Mouse (Mus musculus) cerebellum, adult 9-11 months (tissue): ENCODE data around the gene Foxk1.

Experiments used
- DNase-seq: peaks from one replicate; pipeline ENCODE4 v3.0.0; 2022

Gene Foxk1

DNA sequence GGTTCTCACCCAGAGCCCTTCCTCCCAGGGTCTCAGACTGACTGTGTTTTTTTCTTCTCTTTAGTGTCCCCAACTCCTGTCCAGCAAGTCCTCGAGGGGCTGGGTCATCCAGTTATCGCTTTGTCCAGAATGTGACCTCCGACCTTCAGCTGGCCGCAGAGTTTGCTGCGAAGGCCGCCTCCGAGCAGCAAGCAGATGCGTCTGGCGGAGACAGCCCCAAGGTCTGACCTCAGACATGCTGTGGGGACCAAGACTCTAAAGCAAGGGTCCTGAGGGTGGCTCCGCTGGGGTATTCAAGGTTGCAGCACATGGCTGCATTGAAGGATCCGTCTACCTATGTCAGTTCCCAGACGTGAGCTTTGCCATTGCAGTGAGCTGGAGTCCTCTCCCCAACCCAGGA, 47.3 kb downstream of the Foxk1 start:
- DNase-seq, result no peak

- no peak for DNase-seq
Measured at GRCm38 (mm10) chr5:142450846-142451245, 49.5 kb downstream of the Foxk1 start.

GRCm38 (mm10) chr5:142451759-142452158, 50.5 kb downstream of the Foxk1 start:
- no peak for DNase-seq

GRCm38 (mm10) chr5:142453742-142454141, 52.4 kb downstream of the Foxk1 start:
- no peak for DNase-seq

DNA sequence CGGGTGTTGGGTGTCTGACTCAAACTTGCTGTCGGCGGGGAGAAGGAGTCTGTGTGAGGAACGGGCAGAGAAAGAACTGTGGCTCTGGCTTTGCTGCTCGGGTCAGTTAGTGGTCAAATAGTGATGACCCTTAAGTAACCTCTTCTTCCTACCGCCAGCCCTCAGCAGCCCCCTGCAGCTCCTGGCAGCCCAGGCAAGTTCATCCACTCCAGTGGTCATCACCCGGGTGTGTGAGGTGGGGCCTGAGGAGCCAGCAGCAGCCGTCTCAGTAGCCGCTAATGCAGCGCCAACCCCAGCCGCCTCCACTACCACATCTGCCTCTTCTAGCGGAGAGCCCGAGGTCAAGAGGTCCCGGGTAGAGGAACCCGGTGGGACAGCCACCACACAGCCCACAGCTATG, 55.0 kb downstream of the Foxk1 start:
- no peak for DNase-seq

DNA sequence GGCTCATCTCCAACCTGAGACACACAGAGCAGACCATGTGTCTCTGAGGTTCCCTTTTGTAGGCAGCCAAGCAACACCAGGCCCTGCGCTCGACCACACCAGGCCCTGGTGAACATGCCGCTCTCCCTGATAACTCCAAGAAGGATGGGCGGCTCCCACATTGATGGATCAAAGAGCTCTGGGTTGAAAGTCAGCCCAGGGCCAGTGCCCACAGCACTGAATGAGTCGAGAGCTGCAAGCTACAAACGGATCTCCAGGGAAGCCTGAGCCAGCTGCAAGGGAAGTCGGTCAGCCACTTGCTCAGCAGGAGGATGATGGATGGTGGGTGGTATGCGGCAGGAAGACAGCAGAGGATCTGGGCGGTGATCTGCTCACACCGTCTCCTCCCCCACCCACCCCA, 56.0 kb downstream of the Foxk1 start:
- no peak for DNase-seq

DNA sequence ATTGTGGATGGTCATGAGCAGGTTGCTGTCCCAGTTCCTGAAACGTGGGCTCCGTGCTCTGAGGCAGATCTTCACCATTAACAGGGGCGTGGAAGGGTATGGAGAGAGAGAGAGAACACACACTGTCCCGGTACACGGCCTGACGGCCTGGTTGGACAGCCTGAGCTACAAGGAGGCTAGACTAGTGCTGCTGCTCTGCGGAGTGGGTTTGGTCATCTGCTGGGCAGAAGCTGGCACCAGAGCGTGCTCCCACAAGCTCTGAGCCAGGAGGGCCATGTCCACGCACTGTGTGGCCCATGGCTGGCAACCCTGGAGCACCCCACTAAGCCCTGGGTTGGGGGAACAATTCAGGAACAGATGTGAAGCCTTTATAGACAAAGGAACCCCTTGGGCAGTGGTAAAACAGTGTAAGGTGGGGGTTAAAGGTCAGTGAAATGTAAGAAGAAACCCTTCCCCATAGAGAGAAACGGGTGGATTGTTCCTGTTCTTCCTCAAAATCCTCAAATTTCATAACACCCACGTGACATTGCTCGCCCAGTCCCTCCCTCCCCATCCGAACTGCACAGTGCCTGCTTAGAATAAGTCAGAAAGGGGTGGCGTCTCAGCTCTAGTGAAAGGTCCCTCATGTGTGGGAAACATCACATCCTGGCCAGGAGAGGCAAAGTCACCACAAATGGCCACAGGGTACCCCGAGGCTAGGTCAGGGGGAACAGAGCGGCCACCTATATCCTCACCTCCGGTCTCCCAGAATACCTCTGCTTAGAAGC, 57.7 kb downstream of the Foxk1 start:
- no peak for DNase-seq

- no peak for DNase-seq
Measured at GRCm38 (mm10) chr5:142459834-142460233, 58.5 kb downstream of the Foxk1 start.

GRCm38 (mm10) chr5:142461942-142462640, 60.8 kb downstream of the Foxk1 start:
- peak; percentile 62 for DNase-seq

DNA sequence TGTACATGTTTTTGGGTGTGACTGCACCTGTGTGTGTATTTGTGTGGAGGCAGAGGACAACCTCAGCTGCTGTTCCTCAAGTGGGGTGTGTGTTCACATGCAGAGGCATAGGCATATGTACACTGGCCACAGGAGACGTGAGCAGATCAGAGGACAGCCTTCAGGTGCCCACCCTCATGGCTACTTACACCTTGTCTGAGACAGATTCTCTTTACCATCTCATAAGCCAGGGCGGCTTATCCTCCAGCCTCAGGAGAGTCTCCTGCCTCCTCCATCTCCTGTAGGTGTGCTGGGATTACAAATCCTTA, 61.3 kb downstream of the Foxk1 start:
- DNase-seq, result no peak

DNA sequence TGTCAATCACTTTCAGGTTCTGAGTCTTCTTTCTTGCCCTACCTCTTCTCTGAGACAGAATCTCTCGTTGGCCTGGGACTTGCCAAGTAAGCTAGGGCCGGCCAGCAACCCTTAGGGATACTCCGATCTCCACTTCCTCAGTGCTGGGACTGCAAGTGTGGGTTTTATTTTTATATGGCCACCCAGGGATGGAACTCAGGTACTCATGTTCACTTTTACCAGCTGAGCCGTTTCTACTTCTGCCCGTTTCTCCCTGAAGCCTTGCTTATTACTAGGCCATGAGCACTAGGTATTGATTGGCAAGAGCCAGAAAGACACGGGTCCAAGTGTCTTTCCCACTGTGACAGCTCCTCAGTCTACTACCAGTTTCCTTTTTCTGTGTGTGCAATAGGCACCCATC, 61.7 kb downstream of the Foxk1 start:
- DNase-seq, result no peak

- peak; percentile 97 for DNase-seq
Measured at GRCm38 (mm10) chr5:142463461-142464454, 62.5 kb downstream of the Foxk1 start, which contains the start of gene Ap5z1. TSS of gene Ap5z1 (plus strand) at chr5:142463944.

- no peak for DNase-seq
Measured at GRCm38 (mm10) chr5:142468375-142468774, 67.1 kb downstream of the Foxk1 start.

GRCm38 (mm10) chr5:142469796-142470195, 68.5 kb downstream of the Foxk1 start:
- DNase-seq, result no peak

DNA sequence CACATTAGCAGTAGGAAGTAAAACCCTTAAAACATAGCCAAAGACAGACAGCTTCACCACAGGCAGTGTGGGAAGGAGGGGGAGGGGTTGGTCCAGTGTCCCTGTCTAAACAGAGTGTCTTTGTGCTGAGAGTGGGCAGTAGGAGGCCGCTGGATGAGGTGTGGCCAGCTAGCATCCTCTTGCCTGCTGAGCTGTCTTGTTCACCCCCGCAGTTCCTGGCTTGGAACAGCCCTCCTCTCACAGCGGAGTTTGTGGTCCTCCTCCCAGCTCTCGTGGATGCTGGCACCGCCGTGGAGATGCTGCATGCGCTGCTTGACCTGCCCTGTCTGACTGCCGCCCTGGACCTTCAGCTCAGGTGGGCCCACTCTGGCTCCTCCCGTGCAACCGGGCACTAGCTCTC, 72.4 kb downstream of the Foxk1 start:
- no peak for DNase-seq

DNA sequence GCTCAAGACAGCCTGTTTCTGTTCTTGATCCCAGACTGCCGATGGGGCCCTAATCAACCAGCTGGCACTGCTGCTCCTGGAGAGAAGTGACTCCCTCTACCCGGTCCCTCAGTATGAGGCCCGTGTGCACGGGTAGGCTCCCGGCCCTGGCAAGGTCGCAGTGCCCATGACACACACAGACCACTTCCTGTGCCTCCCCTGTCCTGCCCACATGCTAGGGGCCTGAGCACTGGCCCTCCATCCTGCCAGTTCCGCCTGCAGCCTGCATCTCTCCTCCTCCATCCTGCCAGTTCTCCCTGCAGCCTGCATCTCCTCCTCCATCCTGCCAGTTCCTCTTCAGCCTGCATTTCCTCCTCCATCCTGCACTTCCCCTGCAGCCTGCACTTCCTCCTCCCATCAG, 74.4 kb downstream of the Foxk1 start:
- DNase-seq, result no peak

GRCm38 (mm10) chr5:142477346-142477745, 76.0 kb downstream of the Foxk1 start:
- peak; percentile 72 for DNase-seq

GRCm38 (mm10) chr5:142477866-142478615, 76.7 kb downstream of the Foxk1 start:
- DNase-seq, result no peak

DNA sequence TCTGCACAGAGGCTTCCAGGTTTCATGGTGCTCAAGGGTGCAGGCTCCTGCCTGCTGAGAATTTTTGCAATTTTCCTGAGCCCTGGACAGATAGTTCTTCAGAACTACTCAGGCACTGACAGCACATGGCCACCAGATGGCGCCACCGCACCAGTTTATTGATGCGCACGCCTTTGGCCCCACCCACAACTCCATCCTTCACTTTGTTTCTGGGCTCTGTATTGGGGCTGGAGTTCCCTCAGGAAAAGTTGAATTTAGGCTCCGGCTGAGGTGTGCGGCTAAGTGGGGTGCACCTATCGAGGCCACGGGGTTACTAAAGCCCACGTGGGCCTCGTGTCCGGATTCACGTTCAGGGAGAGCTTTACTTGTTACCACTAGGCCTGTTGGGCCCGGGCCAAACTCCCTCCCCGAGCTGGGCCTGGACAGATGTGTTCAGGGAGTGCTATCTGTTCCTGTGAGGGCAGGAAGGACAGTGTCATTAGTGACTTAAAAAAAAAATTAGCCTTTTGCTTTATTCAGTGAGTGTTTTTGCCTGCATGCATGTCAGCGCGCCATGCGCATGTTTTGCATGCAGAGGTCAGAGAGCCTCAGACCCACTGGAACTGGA, 77.6 kb downstream of the Foxk1 start:
- peak; percentile 79 for DNase-seq

DNA sequence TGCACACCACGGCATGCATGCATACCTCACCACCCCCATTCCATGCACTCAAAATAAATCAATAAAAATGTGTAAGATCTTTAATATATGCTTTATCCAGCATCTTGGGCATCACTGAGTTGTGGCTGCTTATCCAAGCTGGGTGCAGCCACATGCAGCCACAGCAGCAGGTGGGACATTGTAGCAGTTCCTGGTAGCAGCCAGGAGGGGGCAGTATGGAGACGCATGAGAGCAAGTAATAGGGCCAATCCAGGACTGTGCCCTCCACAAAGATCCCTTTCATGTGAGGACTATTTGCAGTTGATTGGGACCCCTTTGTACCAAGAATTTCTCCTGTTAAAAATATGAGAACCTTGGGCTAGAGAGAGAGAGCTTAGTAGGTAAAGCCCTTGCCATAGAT, 81.2 kb downstream of the Foxk1 start:
- DNase-seq, result no peak

- DNase-seq, result no peak
Measured at GRCm38 (mm10) chr5:142483581-142483980, 82.3 kb downstream of the Foxk1 start.

DNA sequence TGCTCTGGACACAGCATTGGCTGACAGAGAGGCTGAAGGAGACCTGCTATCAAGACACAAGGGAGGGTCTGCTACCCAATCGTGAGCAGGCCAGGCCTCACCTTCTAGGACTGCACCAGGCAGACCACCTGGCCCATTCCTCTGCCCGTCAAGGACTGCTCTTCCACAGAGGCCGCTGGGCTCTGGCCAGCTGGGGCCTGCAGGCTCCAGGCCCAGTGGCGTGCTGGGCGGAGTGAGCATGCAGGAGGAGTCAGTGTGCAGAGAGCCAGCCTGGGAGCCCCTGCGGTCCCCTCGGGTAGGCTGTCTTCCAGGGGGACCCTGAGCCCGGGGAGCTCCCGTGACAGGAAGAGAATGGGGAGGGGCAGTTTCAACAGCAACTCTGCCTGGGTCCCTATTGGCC, 85.4 kb downstream of the Foxk1 start:
- no peak for DNase-seq
